Mouse (Mus musculus): ENCODE results near the gene Nudt9. TPM values are rescaled to one million over a fixed set of nuclear protein-coding genes. Genes with fewer than 3 reads are reported as not detected.

Gene Nudt9
- polyA plus RNA-seq, 1 experiment from 2014 or later = 64.7 TPM

DNA sequence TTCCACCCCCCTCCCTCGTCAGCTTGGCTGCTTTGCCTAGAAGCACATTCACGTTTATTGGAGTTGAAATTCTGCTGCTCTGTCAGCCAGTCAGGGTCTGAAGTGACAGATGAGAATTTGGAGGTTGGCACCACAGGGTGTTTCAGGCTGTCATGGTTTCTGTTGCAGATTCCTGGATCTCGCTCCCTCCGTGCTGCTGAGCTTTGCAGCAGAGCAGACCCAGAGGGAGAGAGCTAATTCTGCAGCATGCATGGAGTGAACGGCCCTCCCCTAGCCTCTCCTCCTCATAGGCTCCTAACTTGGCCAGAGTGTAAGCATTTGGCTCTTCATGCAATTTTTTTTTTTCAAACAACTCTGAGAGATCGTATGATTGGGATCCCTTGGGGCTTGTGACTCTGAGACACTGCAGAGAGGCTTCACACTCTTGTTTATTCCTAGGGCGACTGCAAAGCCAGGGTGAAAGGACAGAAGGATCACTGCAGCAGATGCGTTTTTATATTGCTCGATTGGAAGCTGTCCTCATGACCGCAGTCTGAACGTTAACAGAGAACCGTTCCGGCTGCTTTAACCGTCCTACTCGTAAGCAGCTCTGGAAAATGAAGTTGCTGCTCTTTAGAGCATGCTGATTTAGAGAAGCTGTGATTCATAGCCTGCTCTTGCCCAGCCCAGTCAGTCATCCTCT, 67.5 kb downstream of the Nudt9 start, which contains the start of gene Sparcl1:
Gene Sparcl1 (minus strand): TSS at position 243 of the 682 bp plus-strand sequence.
- Histone ChIP-seq H3K4me3 (peak within 1 kb of the TSS; percentile 16), H3K27me3 (no peaks in the 10 kb centered on the region), H3K9me3 (replicated peaks) (no peaks in the 10 kb centered on the region), H3K9ac (peak within 1 kb of the TSS; percentile 45; the same call in 1 of the 2 replicates), H3K27ac (peak within 1 kb of the TSS; percentile 83), H3K4me1 (peaks cover 62% of the 10 kb centered on the region), H3K4me2 (replicated peaks) (peak within 1 kb of the TSS; percentile 44), H3K36me3 (no peaks in the 10 kb centered on the region)
- WGBS = 17% methylated on average over 15 of the region's 15 CpGs
- 0 out of 2 replicates have a peak, but pooled peaks have one; percentile 14 for ATAC-seq (ENCODE audit: low FRiP score)

Small RNAs within 50 kb of the gene (microRNA-seq; reads per million reads assigned to microRNA genes)
- gene Mir5619 = 4.3 reads per million, percentile 9 among the genes with 10 or more reads in this experiment

Other genes with a start within 250 kb of the Nudt9 start
- 20.1 and 20.3 TPM in 2 replicates for gene Klhl8, start 135.0 kb upstream of the Nudt9 start, polyA plus RNA-seq (2016; fragmentation: Nextera tagmentation; extraction: Ambion mirVana)
- gene Hsd17b13, start 68.9 kb upstream of the Nudt9 start, polyA plus RNA-seq (2016; fragmentation: Nextera tagmentation; extraction: Ambion mirVana) = not detected in 2 replicates
- 2.2 and 2.4 TPM in 2 replicates for gene Hsd17b11, start 24.4 kb upstream of the Nudt9 start, polyA plus RNA-seq (2016; fragmentation: Nextera tagmentation; extraction: Ambion mirVana)
- not detected in 2 replicates for gene Gm17660, start 31.3 kb downstream of the Nudt9 start, polyA plus RNA-seq (2016; fragmentation: Nextera tagmentation; extraction: Ambion mirVana)
- gene Sparcl1, start 67.4 kb downstream of the Nudt9 start, polyA plus RNA-seq (2016; fragmentation: Nextera tagmentation; extraction: Ambion mirVana) = 78.8 and 85.8 TPM in 2 replicates
- not detected in 2 replicates for gene Dspp, start 124.4 kb downstream of the Nudt9 start, polyA plus RNA-seq (2016; fragmentation: Nextera tagmentation; extraction: Ambion mirVana)
- gene Dmp1, start 156.3 kb downstream of the Nudt9 start, polyA plus RNA-seq (2016; fragmentation: Nextera tagmentation; extraction: Ambion mirVana) = 0.50 and 0.93 TPM in 2 replicates